Mouse (Mus musculus) erythroblast, embryonic 14.5 days (primary cell): Measurements from ENCODE around the gene Rcsd1.

Source experiments
- GATA1 ChIP-seq: IDR thresholded peaks from 2 replicates; pipeline ENCODE4 v1.6.1; 2012; ENCODE audit warnings: low read length, inconsistent platforms, mixed read lengths
- TAL1 ChIP-seq: IDR thresholded peaks from 3 replicates; pipeline ENCODE4 v1.6.1; 2012; ENCODE audit warnings: low read length, inconsistent platforms, mixed read lengths

DNA sequence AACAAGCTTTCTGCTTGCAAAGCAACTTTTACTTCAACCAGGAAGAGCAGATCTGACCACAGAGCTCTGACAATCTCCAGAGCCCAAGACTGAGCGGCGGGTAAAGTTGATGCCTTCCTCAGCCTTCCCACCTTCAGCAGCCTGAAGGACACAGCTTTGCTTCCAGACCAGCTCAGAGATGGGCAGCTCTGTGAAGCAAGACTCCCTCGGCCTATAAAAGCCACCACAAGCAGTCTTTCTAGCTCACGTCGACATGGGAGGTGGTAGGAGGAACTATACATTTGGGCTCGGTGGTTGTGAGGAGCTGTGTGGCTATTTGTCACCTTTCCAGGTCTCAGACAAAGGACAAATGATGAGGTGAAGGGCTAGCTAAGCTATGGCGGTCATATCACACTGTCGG lies 11.9 kb downstream of the Rcsd1 start:
- TF ChIP-seq GATA1 (no peak), TAL1 (no peak)
